Mouse (Mus musculus) lung, postnatal 0 days (tissue): ENCODE results near the gene Akr1d1. TPM values are rescaled to one million over a fixed set of nuclear protein-coding genes. Genes with fewer than 3 reads are reported as not detected.

Experiments used
- ATAC-seq: fragments of 200-750 bp; cut with Nextera tagmentation; 2 replicates; pipeline ENCODE4 v1.8.0; 2017; ENCODE audit warnings: moderate library complexity
- DNase-seq: peaks from one replicate; pipeline ENCODE4 v3.0.0-alpha.2; 2016; ENCODE audit warnings: low spot score
- H3K27ac ChIP-seq: fragments of 300-500 bp; sonication (generic); 2 replicates; pipeline ENCODE4 v1.5.1; 2014; ENCODE audit warnings: antibody characterized with exemption, mild to moderate bottlenecking, low read length, mixed read lengths
- H3K27me3 ChIP-seq: fragments of 300-500 bp; sonication (generic); replicated peaks from 2 replicates; pipeline ENCODE4 v1.6.1; 2014; ENCODE audit warnings: low read length, mixed read lengths; ENCODE audit not compliant: insufficient read depth
- H3K36me3 ChIP-seq: fragments of 300-500 bp; sonication (generic); 2 replicates; pipeline ENCODE4 v1.6.1; 2014; ENCODE audit warnings: low read length, mixed read lengths; ENCODE audit not compliant: insufficient read depth
- H3K4me1 ChIP-seq: fragments of 300-500 bp; sonication (generic); 2 replicates; pipeline ENCODE4 v1.6.1; 2014; ENCODE audit warnings: antibody characterized with exemption, low read depth, low read length, mixed read lengths; ENCODE audit not compliant: insufficient read depth
- H3K4me2 ChIP-seq: fragments of 300-500 bp; sonication (generic); replicated peaks from 2 replicates; pipeline ENCODE4 v1.6.1; 2014; ENCODE audit warnings: low read depth, mild to moderate bottlenecking, low read length, moderate library complexity, mixed read lengths
- H3K4me3 ChIP-seq: fragments of 300-500 bp; sonication (generic); 2 replicates; pipeline ENCODE4 v1.5.1; 2014; ENCODE audit warnings: low read depth, low read length
- H3K9ac ChIP-seq: fragments of 300-500 bp; sonication (generic); replicated peaks from 2 replicates; pipeline ENCODE4 v1.6.1; 2014; ENCODE audit warnings: low read depth, mild to moderate bottlenecking
- H3K9me3 ChIP-seq: fragments of 300-500 bp; sonication (generic); 2 replicates; pipeline ENCODE4 v1.6.1; 2016; ENCODE audit warnings: low read length, mixed read lengths
- CTCF ChIP-seq: IDR thresholded peaks from 2 replicates; pipeline ENCODE4 v1.5.1; 2016; ENCODE audit warnings: antibody characterized with exemption, mild to moderate bottlenecking
- EP300 ChIP-seq: IDR thresholded peaks from 2 replicates; pipeline ENCODE4 v1.6.1; 2016; ENCODE audit warnings: antibody characterized with exemption, mild to moderate bottlenecking, control low read depth
- WGBS: fragments of 180-500 bp; shearing (Covaris S2); extraction: QIAGEN DNeasy Blood & Tissue Kit; methylation state at CpG from one replicate; pipeline ENCODE4 v1.1.7; 2014; 5-methylcytosine and 5-hydroxymethylcytosine counted together
- polyA plus RNA-seq: library from polyadenylated mRNA; unstranded; fragments of >200 nt; fragmentation: Nextera tagmentation; extraction: Ambion mirVana; gene quantifications from 2 replicates; pipeline ENCODE4 v1.2.1, GENCODE M21; 2015

Akr1d1 gene
- polyA plus RNA-seq, 1 experiment from 2014 or later = not detected

DNA sequence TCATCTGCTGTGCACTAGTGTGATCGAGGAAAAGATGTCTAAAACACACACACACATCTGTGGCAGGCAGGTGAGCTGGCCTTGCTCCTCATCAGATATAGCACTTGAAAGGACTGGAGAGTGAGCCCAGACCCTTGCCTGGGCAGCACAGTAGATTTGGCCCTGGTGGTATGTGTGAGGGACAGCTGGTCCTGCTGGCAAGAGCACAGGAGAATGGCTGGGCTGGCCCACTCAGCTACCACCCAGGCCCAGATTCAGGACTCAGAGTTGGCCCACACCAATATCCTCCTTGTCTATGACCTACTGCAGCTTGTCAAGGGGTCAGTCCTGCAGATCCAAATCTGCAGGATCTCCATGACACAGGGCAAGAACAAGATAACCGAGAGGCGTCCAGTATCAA, 6.9 kb downstream of the Akr1d1 start:
- no peaks in the 10 kb centered on the region for H3K4me1 ChIP-seq
- WGBS = 72% methylated on average over 3 of the region's 3 CpGs

GRCm38 (mm10) chr6:37537801-37538200, 7.8 kb downstream of the Akr1d1 start:
- Histone ChIP-seq H3K4me1 (no peaks in the 10 kb centered on the region), H3K4me3 (no peak overlapping the region), H3K4me2 (no peak overlapping the region), H3K27me3 (no peaks in the 10 kb centered on the region), H3K9me3 (no peaks in the 10 kb centered on the region), H3K9ac (no peak overlapping the region), H3K27ac (no peak overlapping the region), H3K36me3 (no peaks in the 10 kb centered on the region)
- 72% methylated on average over 3 of the region's 3 CpGs for WGBS
- no peak for DNase-seq
- no peak for ATAC-seq
- TF ChIP-seq CTCF = no peak
- TF ChIP-seq EP300 = no peak

More for the DNA sequence above, 6.9 kb downstream of the Akr1d1 start:
- no peak overlapping the region for H3K9ac ChIP-seq
- no peak for DNase-seq
- ATAC-seq = no peak
- H3K27ac ChIP-seq = no peak overlapping the region
- no peaks in the 10 kb centered on the region for H3K36me3 ChIP-seq
- H3K27me3 ChIP-seq = no peaks in the 10 kb centered on the region
- no peak overlapping the region for H3K4me2 ChIP-seq
- no peak overlapping the region for H3K4me3 ChIP-seq
- no peaks in the 10 kb centered on the region for H3K9me3 ChIP-seq
- TF ChIP-seq CTCF (no peak), EP300 (no peak)

DNA sequence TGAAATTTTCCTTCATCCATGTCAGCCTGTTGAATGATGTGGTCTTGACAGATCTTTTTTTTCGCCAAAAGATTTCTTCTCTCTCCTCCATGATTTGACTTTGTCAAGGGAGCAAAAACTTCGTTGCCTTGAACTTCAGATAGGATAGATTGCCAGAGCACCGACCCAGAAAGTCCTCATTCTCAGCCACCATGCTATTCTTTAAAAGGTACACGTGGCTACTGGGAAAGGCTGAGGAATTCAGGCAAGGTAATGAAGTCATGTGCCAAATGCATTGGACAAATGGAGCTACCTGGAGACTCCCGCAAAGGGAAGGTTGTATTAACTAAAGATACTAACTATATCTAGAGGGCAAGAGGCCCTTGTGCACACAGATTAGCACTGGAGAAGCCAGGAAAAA, 8.8 kb downstream of the Akr1d1 start:
- no peaks in the 10 kb centered on the region for H3K9me3 ChIP-seq
- no peaks in the 10 kb centered on the region for H3K4me1 ChIP-seq
- no peaks in the 10 kb centered on the region for H3K36me3 ChIP-seq
- H3K27ac ChIP-seq = no peak overlapping the region
- DNase-seq (no peak), ATAC-seq (no peak)
- H3K27me3 ChIP-seq = no peaks in the 10 kb centered on the region
- 75% methylated on average over 5 of the region's 5 CpGs for WGBS
- H3K9ac ChIP-seq = no peak overlapping the region
- H3K4me3 ChIP-seq = no peak overlapping the region
- H3K4me2 ChIP-seq = no peak overlapping the region
- TF ChIP-seq CTCF (no peak), EP300 (no peak)

- H3K9me3 ChIP-seq = no peaks in the 10 kb centered on the region
- H3K27ac ChIP-seq = no peak overlapping the region
- no peaks in the 10 kb centered on the region for H3K4me1 ChIP-seq
- no peak overlapping the region for H3K9ac ChIP-seq
- no peak for DNase-seq
- H3K4me3 ChIP-seq = no peak overlapping the region
- ATAC-seq = no peak
- H3K36me3 ChIP-seq = no peaks in the 10 kb centered on the region
- 59% methylated on average over 9 of the region's 9 CpGs for WGBS
- TF ChIP-seq CTCF = no peak
- TF ChIP-seq EP300 = no peak
- H3K4me2 ChIP-seq = no peak overlapping the region
- no peaks in the 10 kb centered on the region for H3K27me3 ChIP-seq
These were observed 9.4 kb downstream of the Akr1d1 start for GRCm38 (mm10) chr6:37539403-37539802.

DNA sequence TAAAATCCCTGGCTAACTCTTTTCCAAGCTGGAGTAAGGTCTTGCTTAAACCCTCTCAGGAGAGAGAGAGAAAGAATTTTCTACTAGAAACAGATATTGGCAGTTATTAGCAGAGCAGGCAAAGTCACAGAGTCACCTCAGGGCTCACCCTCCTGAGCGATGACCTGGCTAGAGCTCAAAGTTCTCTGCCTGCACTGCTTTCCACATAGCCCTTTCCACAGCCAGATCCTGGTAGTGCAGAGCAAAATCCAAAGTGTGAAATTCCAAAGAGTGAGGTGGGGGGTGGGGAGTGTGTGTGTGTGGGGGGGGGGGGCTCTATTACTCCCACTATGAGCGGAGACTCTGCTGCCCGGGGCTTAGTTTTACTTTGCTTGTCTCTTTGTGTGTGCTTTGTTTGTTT, 10.1 kb downstream of the Akr1d1 start:
- Histone ChIP-seq H3K4me1 (no peaks in the 10 kb centered on the region), H3K9me3 (no peaks in the 10 kb centered on the region), H3K36me3 (no peaks in the 10 kb centered on the region), H3K4me2 (no peak overlapping the region), H3K4me3 (no peak overlapping the region), H3K9ac (no peak overlapping the region), H3K27me3 (no peaks in the 10 kb centered on the region), H3K27ac (no peak overlapping the region)
- 58% methylated on average over 3 of the region's 3 CpGs for WGBS
- no peak for TF ChIP-seq CTCF
- TF ChIP-seq EP300 = no peak
- ATAC-seq = no peak
- DNase-seq = no peak

DNA sequence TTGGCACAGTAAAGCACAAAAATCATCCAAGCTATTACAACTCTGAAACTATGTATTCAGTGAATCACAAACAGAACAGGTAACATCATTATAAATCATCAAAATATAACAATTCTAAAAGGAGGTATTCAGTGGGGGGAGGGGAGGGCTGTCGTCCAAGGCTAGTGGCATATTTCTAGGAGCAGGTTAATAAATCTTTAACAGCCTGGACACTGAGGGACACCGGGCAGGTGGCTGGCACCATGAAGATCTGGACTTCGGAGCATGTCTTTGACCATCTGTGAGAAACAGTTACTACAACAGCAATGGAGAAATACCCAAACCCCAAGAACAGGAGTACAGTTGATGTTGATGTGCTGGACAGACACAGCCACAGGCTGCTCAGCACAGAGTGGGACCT, 11.2 kb downstream of the Akr1d1 start:
- 65% methylated on average over 3 of the region's 3 CpGs for WGBS
- TF ChIP-seq EP300 (no peak), CTCF (no peak)
- H3K9me3 ChIP-seq = no peaks in the 10 kb centered on the region
- H3K27ac ChIP-seq = no peak overlapping the region
- H3K36me3 ChIP-seq = no peaks in the 10 kb centered on the region
- ATAC-seq (no peak), DNase-seq (no peak)
- H3K4me1 ChIP-seq = no peaks in the 10 kb centered on the region
- H3K4me2 ChIP-seq = no peak overlapping the region
- no peaks in the 10 kb centered on the region for H3K27me3 ChIP-seq
- H3K9ac ChIP-seq = no peak overlapping the region
- no peak overlapping the region for H3K4me3 ChIP-seq

- ATAC-seq = no peak
- no peaks in the 10 kb centered on the region for H3K4me1 ChIP-seq
These were observed 12.2 kb downstream of the Akr1d1 start for GRCm38 (mm10) chr6:37542145-37542544.

More at GRCm38 (mm10) chr6:37542145-37542544, 12.2 kb downstream of the Akr1d1 start:
- Histone ChIP-seq H3K27me3 (no peaks in the 10 kb centered on the region), H3K4me3 (no peak overlapping the region), H3K9ac (no peak overlapping the region), H3K9me3 (no peaks in the 10 kb centered on the region), H3K27ac (no peak overlapping the region), H3K36me3 (no peaks in the 10 kb centered on the region), H3K4me2 (no peak overlapping the region)
- WGBS = 93% methylated on average over 3 of the region's 3 CpGs
- DNase-seq = no peak
- TF ChIP-seq CTCF (no peak), EP300 (no peak)
